Mouse (Mus musculus): ENCODE data around the gene Tcf19.

- no peak for TF ChIP-seq CTCF (IDR thresholded peaks at IDR 0.05; ENCODE audit: low read depth, low read length)
- TF ChIP-seq POLR2A (IDR thresholded peaks at IDR 0.05; ENCODE audit: borderline replicate concordance, low read depth, low read length) = no peak
Observed at GRCm38 (mm10) chr17:35554761-35555397, 38.3 kb upstream of the Tcf19 start.
